Comparison of ENCODE assay signal across 16 mouse cellular contexts in the genomic region with DNA sequence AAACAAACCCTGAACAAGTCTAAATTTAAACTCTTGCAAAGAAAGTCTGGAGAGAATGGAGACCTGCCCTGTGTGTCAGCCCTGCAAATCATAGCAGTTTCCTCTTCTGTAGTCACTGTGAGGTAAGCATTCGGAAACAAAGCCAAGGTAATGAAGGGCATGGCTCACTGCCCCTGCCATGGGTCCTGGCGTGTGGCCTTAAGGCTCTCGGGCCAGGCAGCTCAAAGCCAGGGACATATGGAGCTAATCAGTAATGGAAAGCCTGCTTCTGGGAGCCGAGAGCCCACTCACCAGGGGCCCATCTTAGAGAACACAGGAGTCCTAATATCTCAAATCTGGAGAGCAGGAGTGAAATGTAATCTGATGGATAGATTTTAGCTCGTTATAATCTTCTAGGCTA.
DNase-seq lines count a peak whose midpoint lies in the region; TF ChIP-seq lines count a peak whose summit lies in the region.
"Had no signal": no experiment of that assay in that cellular context is flagged by ENCODE, and none has a peak within 500 bp of the region (broad histone marks: within the 10 kb centered on the region; RNA-seq: fewer than 3 reads in every experiment).

No protein-coding gene starts in this region.

- intact Hi-C loops in left cerebral cortex, postnatal 4 days (cut with DNase I), result no loop called here
- intact Hi-C loops in left cerebral cortex, adult 2 months (cut with DNase I), result no loop called here

- DNase-seq in embryo, embryonic 11 days, result peak; percentile 34
- DNase-seq in embryo, embryonic 9.5 days (ENCODE audit: extremely low spot score), result no peak
- peak; percentile 58 for DNase-seq in left cerebral cortex, postnatal 4 days
- no peak for DNase-seq in left cerebral cortex, adult 2 months (ENCODE audit: extremely low spot score in 1 of 2, low spot score in 2 of 2)
- DNase-seq in cerebellum, postnatal 25 days, result peak; percentile 86 to 87
- no peak for DNase-seq in adrenal gland, postnatal 36 days
- DNase-seq in frontal cortex, postnatal 36 days (ENCODE audit: low spot score in 2 of 2), result no peak
- DNase-seq in lung, postnatal 4 days, result no peak
- DNase-seq: kidney, postnatal 10 days; lung, adult 18-20 months; lung, postnatal 36 days; right cerebral cortex, postnatal 25 days had no signal

- no peak for TF ChIP-seq CTCF in left cerebral cortex, adult 2 months (IDR thresholded peaks at IDR 0.05)

- H3K27ac ChIP-seq in left cerebral cortex, adult 2 months, result no peak overlapping the region
- H3K27ac ChIP-seq: forebrain, embryonic 13.5 days; heart, embryonic 15.5 days; midbrain, embryonic 10.5 days; neural tube, embryonic 13.5 days had no signal

- no peak overlapping the region for H3K4me3 ChIP-seq in left cerebral cortex, adult 2 months
- H3K4me3 ChIP-seq: forebrain, embryonic 13.5 days; heart, embryonic 15.5 days; midbrain, embryonic 10.5 days; neural tube, embryonic 13.5 days had no signal

Comparison
In these comparisons a context has a peak if more than half of its experiments do, and no peak if none do; other contexts are left out.
1. DNase-seq: peak in embryo, embryonic 11 days (single experiment), left cerebral cortex, postnatal 4 days (single experiment) and cerebellum, postnatal 25 days (2 of 2); none in embryo, embryonic 9.5 days (single experiment), left cerebral cortex, adult 2 months (0 of 2), adrenal gland, postnatal 36 days (0 of 2), frontal cortex, postnatal 36 days (0 of 2) and lung, postnatal 4 days (0 of 2).